Mouse (Mus musculus): ENCODE results near the gene Gm29644.
"Not testable (repeated sequence)": the region's sequence is repeated elsewhere in the genome, so short reads cannot be mapped to it uniquely, and the experiment has no call there.

Gm29644 gene

DNA sequence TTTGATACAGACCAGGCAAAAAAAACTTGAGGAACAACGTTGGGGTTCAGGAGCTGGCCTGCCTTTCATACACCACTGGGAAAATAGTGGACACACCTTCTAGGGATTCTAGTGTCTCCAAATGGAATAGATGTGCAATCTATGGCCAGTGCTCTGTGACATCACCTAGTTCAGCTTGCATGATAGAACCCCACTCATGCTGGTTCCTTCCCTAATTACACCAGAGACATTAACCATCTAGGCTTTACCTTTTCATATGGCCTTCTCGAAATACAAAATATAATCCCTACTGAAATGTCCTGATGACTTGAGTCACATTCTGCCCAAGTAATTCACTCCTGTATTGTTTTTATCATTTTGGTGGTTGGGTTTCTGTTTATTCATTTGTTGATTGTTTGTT, at the start of gene Gm29644, which contains the start of gene Gm29423:
Gene Gm29644, minus strand, starts transcription at position 157 of the 400 bp plus-strand sequence.
Gene Gm29423, minus strand, starts transcription at position 101 of the 400 bp plus-strand sequence.
- not testable (repeated sequence) for DNase-seq (ENCODE audit: low spot score in 2 of 2)

- DNase-seq (ENCODE audit: low spot score in 2 of 2) = not testable (repeated sequence)
Observed at GRCm38 (mm10) chrY:70273542-70273941, 29.6 kb downstream of the Gm29644 start, which contains the start of gene Gm21118. TSS of gene Gm21118 (minus strand) at chrY:70273642.
